Mouse (Mus musculus): ENCODE data around the gene Nav1. TPM values are rescaled to one million over a fixed set of nuclear protein-coding genes. Genes with fewer than 3 reads are reported as not detected.

Nav1 gene
- total RNA-seq (2014; rRNA removed) (0.83 and 1.5 TPM in 2 replicates), polyA plus RNA-seq (2012; rRNA removed) (1.1 and 1.8 TPM in 2 replicates)

- 0 out of 2 replicates have a peak, but pooled peaks cover 3% of the 10 kb centered on the region for H3K79me2 ChIP-seq (ENCODE audit: control insufficient read depth, insufficient read depth, low read length)
- H3K4me3 ChIP-seq (ENCODE audit: insufficient read depth, low read depth, low read length) = no peak within 1 kb of the TSS
- no peak for DNase-seq (ENCODE audit: extremely low read depth, low read depth, low spot score)
- 66% methylated on average over 7 of the region's 7 CpGs for WGBS
- H3K9ac ChIP-seq (ENCODE audit: low read depth, low read length) = no peak within 1 kb of the TSS
- no peaks in the 10 kb centered on the region for H3K36me3 ChIP-seq (ENCODE audit: control insufficient read depth, insufficient read depth, low read length)
- H3K4me1 ChIP-seq (ENCODE audit: control insufficient read depth, insufficient read depth, low read length) = no peaks in the 10 kb centered on the region
- no peak within 1 kb of the TSS for H3K27ac ChIP-seq (replicated peaks; ENCODE audit: insufficient read depth, low read depth, low read length)
- no peaks in the 10 kb centered on the region; the same call in 1 of the 2 replicates for H3K27me3 ChIP-seq (ENCODE audit: control insufficient read depth, insufficient read depth, low read length)
- TF ChIP-seq CTCF (IDR thresholded peaks at IDR 0.05; ENCODE audit: low read depth, low read length) = no peak
- no peak for TF ChIP-seq POLR2A (IDR thresholded peaks at IDR 0.05; ENCODE audit: extremely low read depth, insufficient read depth, low read length)
These were observed at the start of gene Nav1 for GRCm38 (mm10) chr1:135607019-135607418. Gene Nav1 (minus strand): TSS chr1:135607295.

- no peak for TF ChIP-seq CTCF (IDR thresholded peaks at IDR 0.05; ENCODE audit: low read depth, low read length)
- no peak for TF ChIP-seq POLR2A (IDR thresholded peaks at IDR 0.05; ENCODE audit: extremely low read depth, insufficient read depth, low read length)
- Histone ChIP-seq H3K36me3 (ENCODE audit: control insufficient read depth, insufficient read depth, low read length) (no peaks in the 10 kb centered on the region), H3K4me3 (ENCODE audit: insufficient read depth, low read depth, low read length) (no peak overlapping the region), H3K27ac (replicated peaks; ENCODE audit: insufficient read depth, low read depth, low read length) (no peak overlapping the region), H3K27me3 (ENCODE audit: control insufficient read depth, insufficient read depth, low read length) (no peaks in the 10 kb centered on the region), H3K4me1 (ENCODE audit: control insufficient read depth, insufficient read depth, low read length) (no peaks in the 10 kb centered on the region), H3K9ac (ENCODE audit: low read depth, low read length) (no peak overlapping the region), H3K79me2 (ENCODE audit: control insufficient read depth, insufficient read depth, low read length) (no peaks in the 10 kb centered on the region)
- no peak for DNase-seq (ENCODE audit: extremely low read depth, low read depth, low spot score)
- 90% methylated on average over 6 of the region's 6 CpGs for WGBS
These were observed 46.8 kb upstream of the Nav1 start for GRCm38 (mm10) chr1:135653909-135654308.

DNA sequence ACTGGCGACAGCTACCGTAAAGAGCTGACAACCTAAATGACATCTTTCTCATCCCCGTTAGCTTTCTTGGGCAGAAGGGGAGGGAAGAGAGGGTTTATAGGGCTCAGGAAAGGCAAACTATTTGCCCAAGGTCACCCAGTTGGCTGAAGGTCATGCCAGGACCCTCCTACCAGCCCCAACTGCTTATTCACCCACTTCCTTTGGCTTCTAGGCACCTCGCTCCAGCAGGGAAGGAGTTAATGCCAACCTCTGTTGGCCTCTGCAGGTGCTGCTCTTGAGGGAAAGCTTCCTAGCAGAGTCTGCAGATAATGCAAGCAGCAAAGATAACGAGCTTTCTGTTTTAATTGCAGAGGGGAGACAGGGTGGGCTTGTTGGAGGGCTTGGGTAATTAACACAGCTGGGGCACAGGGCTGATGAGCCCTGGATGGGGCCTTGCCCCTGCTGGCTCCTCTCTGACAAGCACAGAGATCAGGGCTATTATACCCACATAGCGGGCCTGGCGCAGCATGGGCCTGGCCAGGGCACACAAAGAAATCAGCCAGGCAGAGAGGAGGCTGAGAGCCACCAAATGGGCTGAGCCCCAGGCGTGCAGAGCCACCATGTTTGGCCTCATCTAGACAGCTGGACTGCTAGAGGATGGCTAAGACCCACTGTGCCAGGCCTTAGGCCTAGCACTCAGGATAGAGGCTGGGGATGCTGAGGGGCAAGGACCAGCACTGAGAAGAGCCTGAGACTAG is 38.5 kb upstream of the Nav1 start:
- no peak for TF ChIP-seq POLR2A (IDR thresholded peaks at IDR 0.05; ENCODE audit: extremely low read depth, insufficient read depth, low read length)
- no peak for TF ChIP-seq CTCF (IDR thresholded peaks at IDR 0.05; ENCODE audit: low read depth, low read length)
- Histone ChIP-seq H3K27me3 (ENCODE audit: control insufficient read depth, insufficient read depth, low read length) (no peaks in the 10 kb centered on the region), H3K4me1 (ENCODE audit: control insufficient read depth, insufficient read depth, low read length) (no peaks in the 10 kb centered on the region; the same call in 1 of the 2 replicates), H3K36me3 (ENCODE audit: control insufficient read depth, insufficient read depth, low read length) (no peaks in the 10 kb centered on the region), H3K27ac (replicated peaks; ENCODE audit: insufficient read depth, low read depth, low read length) (no peak overlapping the region), H3K9ac (ENCODE audit: low read depth, low read length) (no peak overlapping the region), H3K79me2 (ENCODE audit: control insufficient read depth, insufficient read depth, low read length) (no peaks in the 10 kb centered on the region), H3K4me3 (ENCODE audit: insufficient read depth, low read depth, low read length) (no peak overlapping the region)
- DNase-seq (ENCODE audit: extremely low read depth, low read depth, low spot score) = no peak
- 79% methylated on average over 8 of the region's 8 CpGs for WGBS

DNA sequence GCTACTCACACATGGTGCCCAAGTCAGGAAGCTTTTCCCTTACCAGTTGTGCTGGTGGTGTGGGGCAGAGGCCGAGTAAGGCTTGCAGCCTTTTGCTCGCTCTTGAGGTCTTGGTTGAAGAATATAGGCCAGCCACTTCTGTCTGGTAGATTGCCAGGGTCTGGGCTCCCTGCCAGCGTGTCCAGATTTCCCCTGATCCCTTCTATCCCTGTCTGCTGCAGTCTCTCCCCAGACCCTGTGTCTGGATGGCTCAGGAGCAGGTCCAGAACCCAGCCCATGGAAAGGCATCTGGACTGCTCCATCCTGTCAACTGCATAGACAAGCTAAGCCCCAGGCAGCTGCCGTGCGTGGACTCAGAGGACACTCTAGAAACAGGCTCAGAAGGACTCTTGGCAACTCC is 37.0 kb upstream of the Nav1 start:
- WGBS = 62% methylated on average over 5 of the region's 5 CpGs
- H3K4me1 ChIP-seq (ENCODE audit: control insufficient read depth, insufficient read depth, low read length) = no peaks in the 10 kb centered on the region; the same call in 1 of the 2 replicates
- H3K36me3 ChIP-seq (ENCODE audit: control insufficient read depth, insufficient read depth, low read length) = no peaks in the 10 kb centered on the region
- no peaks in the 10 kb centered on the region for H3K27me3 ChIP-seq (ENCODE audit: control insufficient read depth, insufficient read depth, low read length)
- H3K4me3 ChIP-seq (ENCODE audit: insufficient read depth, low read depth, low read length) = no peak overlapping the region
- H3K27ac ChIP-seq (replicated peaks; ENCODE audit: insufficient read depth, low read depth, low read length) = no peak overlapping the region; the same call in 1 of the 2 replicates
- H3K79me2 ChIP-seq (ENCODE audit: control insufficient read depth, insufficient read depth, low read length) = no peaks in the 10 kb centered on the region
- H3K9ac ChIP-seq (ENCODE audit: low read depth, low read length) = no peak overlapping the region
- DNase-seq (ENCODE audit: extremely low read depth, low read depth, low spot score) = peak; percentile 11
- TF ChIP-seq CTCF (IDR thresholded peaks at IDR 0.05; ENCODE audit: low read depth, low read length) (no peak), POLR2A (IDR thresholded peaks at IDR 0.05; ENCODE audit: extremely low read depth, insufficient read depth, low read length) (no peak)

DNA sequence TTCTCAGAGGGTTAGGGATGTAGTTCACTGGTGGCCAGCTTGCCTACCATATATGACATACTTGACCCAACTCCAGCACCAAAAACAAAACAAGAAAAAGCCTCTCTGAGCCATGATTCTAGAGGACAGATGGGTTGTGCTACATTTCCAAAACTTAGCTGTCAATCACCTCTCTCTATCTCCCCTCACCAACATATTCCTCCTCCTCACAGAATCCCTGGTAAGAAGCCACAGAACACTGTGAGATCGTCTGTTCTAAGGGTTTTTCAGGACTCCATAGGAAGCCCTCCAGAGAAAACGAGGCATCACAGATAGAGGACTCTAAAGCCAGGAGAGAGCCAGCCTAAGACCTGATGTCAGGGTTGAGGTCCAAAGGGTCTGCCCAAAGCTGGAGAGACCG is 36.6 kb upstream of the Nav1 start:
- no peak overlapping the region; the same call in 1 of the 2 replicates for H3K27ac ChIP-seq (replicated peaks; ENCODE audit: insufficient read depth, low read depth, low read length)
- no peak overlapping the region for H3K9ac ChIP-seq (ENCODE audit: low read depth, low read length)
- no peaks in the 10 kb centered on the region; the same call in 1 of the 2 replicates for H3K4me1 ChIP-seq (ENCODE audit: control insufficient read depth, insufficient read depth, low read length)
- DNase-seq (ENCODE audit: extremely low read depth, low read depth, low spot score) = no peak
- no peaks in the 10 kb centered on the region for H3K27me3 ChIP-seq (ENCODE audit: control insufficient read depth, insufficient read depth, low read length)
- no peak overlapping the region for H3K4me3 ChIP-seq (ENCODE audit: insufficient read depth, low read depth, low read length)
- TF ChIP-seq CTCF (IDR thresholded peaks at IDR 0.05; ENCODE audit: low read depth, low read length) = no peak
- no peak for TF ChIP-seq POLR2A (IDR thresholded peaks at IDR 0.05; ENCODE audit: extremely low read depth, insufficient read depth, low read length)
- 60% methylated on average over 3 of the region's 3 CpGs for WGBS
- no peaks in the 10 kb centered on the region for H3K79me2 ChIP-seq (ENCODE audit: control insufficient read depth, insufficient read depth, low read length)
- H3K36me3 ChIP-seq (ENCODE audit: control insufficient read depth, insufficient read depth, low read length) = no peaks in the 10 kb centered on the region

DNA sequence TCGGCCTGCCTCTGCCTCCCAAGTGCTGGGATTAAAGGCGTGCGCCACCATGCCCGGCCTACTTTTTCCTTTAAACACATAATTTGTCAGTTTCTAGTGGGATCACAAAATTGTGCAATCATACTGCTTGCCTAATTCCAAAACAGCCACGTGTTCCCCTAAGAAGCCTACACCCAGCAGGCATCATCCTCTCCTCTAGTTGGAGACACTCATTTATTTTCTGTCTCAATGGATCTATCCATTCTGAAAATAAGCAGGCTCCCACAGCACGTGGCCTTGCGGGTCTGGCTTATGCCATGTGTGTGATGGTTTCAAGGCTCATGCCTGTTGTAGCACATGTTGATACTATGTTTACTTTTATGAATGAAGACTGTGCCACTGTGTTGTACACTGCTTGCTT is 32.8 kb upstream of the Nav1 start:
- H3K4me3 ChIP-seq (ENCODE audit: insufficient read depth, low read depth, low read length) = no peak overlapping the region
- no peak overlapping the region for H3K9ac ChIP-seq (ENCODE audit: low read depth, low read length)
- TF ChIP-seq CTCF (IDR thresholded peaks at IDR 0.05; ENCODE audit: low read depth, low read length) (no peak), POLR2A (IDR thresholded peaks at IDR 0.05; ENCODE audit: extremely low read depth, insufficient read depth, low read length) (no peak)
- no peak for DNase-seq (ENCODE audit: extremely low read depth, low read depth, low spot score)
- H3K27ac ChIP-seq (replicated peaks; ENCODE audit: insufficient read depth, low read depth, low read length) = no peak overlapping the region
- no peaks in the 10 kb centered on the region for H3K36me3 ChIP-seq (ENCODE audit: control insufficient read depth, insufficient read depth, low read length)
- H3K79me2 ChIP-seq (ENCODE audit: control insufficient read depth, insufficient read depth, low read length) = no peaks in the 10 kb centered on the region
- WGBS = 85% methylated on average over 7 of the region's 7 CpGs
- H3K27me3 ChIP-seq (ENCODE audit: control insufficient read depth, insufficient read depth, low read length) = no peaks in the 10 kb centered on the region
- peaks cover 3% of the 10 kb centered on the region for H3K4me1 ChIP-seq (ENCODE audit: control insufficient read depth, insufficient read depth, low read length)

Measured in liver, adult 2 months (tissue).